Mouse (Mus musculus) bone marrow macrophage, adult 2 months (primary cell): ENCODE data around the gene Cdk14.

ENCODE experiments used
- CTCF ChIP-seq: IDR thresholded peaks from 2 replicates; pipeline ENCODE4 v1.5.1; 2012; ENCODE audit warnings: low read depth, mild to moderate bottlenecking, low read length, moderate library complexity
- POLR2A ChIP-seq: IDR thresholded peaks from 2 replicates; pipeline ENCODE4 v1.6.1; 2012; ENCODE audit warnings: mild to moderate bottlenecking, low read depth, low read length, borderline replicate concordance

GRCm38 (mm10) chr5:4833940-4834339, 586.2 kb downstream of the Cdk14 start:
- no peak for TF ChIP-seq POLR2A
- TF ChIP-seq CTCF = no peak
